Mouse (Mus musculus) midbrain, embryonic 15.5 days (tissue): ENCODE measurements around the gene Plppr4. TPM values are rescaled to one million over a fixed set of nuclear protein-coding genes. Genes with fewer than 3 reads are reported as not detected.
A peak's percentile ranks its signal among the peaks of the same experiment; 100 is the strongest.

Experiments
- ATAC-seq: fragments of 200-750 bp; cut with Nextera tagmentation; replicated peaks from 2 replicates; pipeline ENCODE4 v1.8.0; 2017; ENCODE audit warnings: moderate TSS enrichment
- H3K27ac ChIP-seq: fragments of 300-500 bp; sonication (generic); 2 replicates; pipeline ENCODE4 v1.5.1; 2015; ENCODE audit warnings: mild to moderate bottlenecking, inconsistent platforms
- H3K27me3 ChIP-seq: fragments of 300-500 bp; sonication (generic); replicated peaks from 2 replicates; pipeline ENCODE4 v1.6.1; 2015; ENCODE audit warnings: inconsistent platforms
- H3K36me3 ChIP-seq: fragments of 300-500 bp; sonication (generic); replicated peaks from 2 replicates; pipeline ENCODE4 v1.6.1; 2015; ENCODE audit warnings: inconsistent platforms
- H3K4me1 ChIP-seq: fragments of 300-500 bp; sonication (generic); 2 replicates; pipeline ENCODE4 v1.6.1; 2015; ENCODE audit warnings: inconsistent platforms
- H3K4me2 ChIP-seq: fragments of 300-500 bp; sonication (generic); 2 replicates; pipeline ENCODE4 v1.6.1; 2015; ENCODE audit warnings: inconsistent platforms, mild to moderate bottlenecking, moderate library complexity
- H3K4me3 ChIP-seq: fragments of 300-500 bp; sonication (generic); 2 replicates; pipeline ENCODE4 v1.5.1; 2015; ENCODE audit warnings: mild to moderate bottlenecking, inconsistent platforms
- H3K9ac ChIP-seq: fragments of 300-500 bp; sonication (generic); 2 replicates; pipeline ENCODE4 v1.6.1; 2015; ENCODE audit warnings: mild to moderate bottlenecking, inconsistent platforms
- H3K9me3 ChIP-seq: fragments of 300-500 bp; sonication (generic); 2 replicates; pipeline ENCODE4 v1.6.1; 2016; ENCODE audit warnings: inconsistent platforms
- WGBS: fragments of 180-500 bp; shearing (Covaris S2); methylation state at CpG from one replicate; pipeline ENCODE4 v1.1.7; 2015; ENCODE audit warnings: mixed read lengths; 5-methylcytosine and 5-hydroxymethylcytosine counted together
- polyA plus RNA-seq: library from polyadenylated mRNA; unstranded; fragments of >200 nt; fragmentation: Nextera tagmentation; extraction: Ambion mirVana; gene quantifications from 2 replicates; pipeline ENCODE4 v1.2.1, GENCODE M21; 2015

The Plppr4 gene
- polyA plus RNA-seq, 1 experiment from 2014 or later: 28.0 TPM

DNA sequence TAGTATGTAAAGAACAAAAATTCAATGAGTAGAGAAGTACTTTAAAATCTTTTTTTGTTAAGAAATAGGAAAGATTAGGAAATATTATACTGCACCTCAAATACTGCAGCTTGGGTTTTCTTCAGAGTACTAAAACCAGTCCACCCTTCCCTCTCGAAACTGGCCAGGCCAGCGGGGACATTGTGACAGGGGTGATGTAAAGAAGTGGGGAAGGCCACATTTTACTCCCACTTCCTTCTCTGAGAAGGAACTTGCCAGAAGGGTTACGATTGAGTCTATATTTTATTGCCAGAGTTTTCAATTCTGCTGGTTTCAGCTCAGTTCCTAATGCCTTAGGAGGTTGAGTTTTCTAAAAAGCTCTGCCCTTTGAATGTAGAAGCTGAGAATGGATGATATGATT is 41.0 kb downstream of the Plppr4 start:
- Histone ChIP-seq H3K9ac (no peak overlapping the region), H3K4me3 (no peak overlapping the region), H3K27ac (no peak overlapping the region), H3K9me3 (no peaks in the 10 kb centered on the region), H3K36me3 (peaks cover 6% of the 10 kb centered on the region; the same call in 1 of the 2 replicates), H3K27me3 (no peaks in the 10 kb centered on the region), H3K4me1 (no peaks in the 10 kb centered on the region), H3K4me2 (no peak overlapping the region)
- 91% methylated on average over 3 of the region's 3 CpGs for WGBS
- ATAC-seq: no peak

- Histone ChIP-seq H3K4me1 (no peaks in the 10 kb centered on the region), H3K9ac (no peak overlapping the region), H3K9me3 (no peaks in the 10 kb centered on the region), H3K36me3 (no peaks in the 10 kb centered on the region), H3K4me3 (no peak overlapping the region), H3K4me2 (no peak overlapping the region), H3K27me3 (no peaks in the 10 kb centered on the region), H3K27ac (no peak overlapping the region)
- no peak for ATAC-seq
- 91% methylated on average over 4 of the region's 4 CpGs for WGBS
These were observed 47.3 kb downstream of the Plppr4 start for GRCm38 (mm10) chr3:117313339-117313738.

GRCm38 (mm10) chr3:117312097-117312496 is 48.6 kb downstream of the Plppr4 start:
- no peaks in the 10 kb centered on the region for H3K27me3 ChIP-seq
- no peak overlapping the region for H3K4me2 ChIP-seq
- 93% methylated on average over 7 of the region's 7 CpGs for WGBS
- H3K9ac ChIP-seq: no peak overlapping the region
- H3K27ac ChIP-seq: no peak overlapping the region
- H3K4me1 ChIP-seq: no peaks in the 10 kb centered on the region
- H3K9me3 ChIP-seq: no peaks in the 10 kb centered on the region
- H3K4me3 ChIP-seq: no peak overlapping the region
- no peak for ATAC-seq
- no peaks in the 10 kb centered on the region for H3K36me3 ChIP-seq

GRCm38 (mm10) chr3:117310801-117311368 is 49.8 kb downstream of the Plppr4 start:
- Histone ChIP-seq H3K4me2 (no peak overlapping the region), H3K27me3 (no peaks in the 10 kb centered on the region), H3K27ac (no peak overlapping the region), H3K36me3 (no peaks in the 10 kb centered on the region), H3K4me1 (no peaks in the 10 kb centered on the region), H3K9me3 (no peaks in the 10 kb centered on the region), H3K9ac (no peak overlapping the region), H3K4me3 (no peak overlapping the region)
- 94% methylated on average over 2 of the region's 2 CpGs for WGBS
- no peak for ATAC-seq

- H3K27me3 ChIP-seq: no peaks in the 10 kb centered on the region
- no peak overlapping the region for H3K27ac ChIP-seq
- H3K4me1 ChIP-seq: no peaks in the 10 kb centered on the region
- WGBS: 97% methylated on average over 3 of the region's 3 CpGs
- H3K4me3 ChIP-seq: no peak overlapping the region
- H3K9ac ChIP-seq: no peak overlapping the region
- ATAC-seq: no peak
- no peaks in the 10 kb centered on the region for H3K9me3 ChIP-seq
- no peaks in the 10 kb centered on the region for H3K36me3 ChIP-seq
- no peak overlapping the region for H3K4me2 ChIP-seq
These were observed 51.1 kb downstream of the Plppr4 start for GRCm38 (mm10) chr3:117309580-117309910.

- Histone ChIP-seq H3K27ac (no peak overlapping the region), H3K9ac (no peak overlapping the region), H3K9me3 (no peaks in the 10 kb centered on the region), H3K27me3 (no peaks in the 10 kb centered on the region), H3K4me2 (no peak overlapping the region), H3K36me3 (no peaks in the 10 kb centered on the region), H3K4me3 (no peak overlapping the region), H3K4me1 (no peaks in the 10 kb centered on the region)
- WGBS: 95% methylated on average over 3 of the region's 3 CpGs
- no peak for ATAC-seq
These were observed 51.6 kb downstream of the Plppr4 start for GRCm38 (mm10) chr3:117308895-117309579.

DNA sequence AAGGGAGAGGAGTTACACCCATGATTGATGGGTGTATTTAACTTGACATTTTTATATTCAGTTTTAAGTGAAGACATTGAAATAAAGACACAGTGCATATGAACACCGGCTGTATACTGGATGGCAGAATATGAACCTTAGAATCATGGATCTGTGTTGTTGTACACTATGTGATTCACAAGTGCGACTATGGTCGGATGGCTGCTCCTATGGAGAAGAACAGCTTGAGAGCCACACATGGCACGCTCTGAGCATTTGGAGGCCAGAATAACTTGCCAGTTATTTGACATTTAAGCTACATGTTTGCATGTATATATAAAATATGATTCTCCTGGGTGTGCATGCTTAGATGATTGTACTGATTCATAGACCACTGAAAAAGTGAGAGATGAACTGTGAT is 53.1 kb downstream of the Plppr4 start:
- WGBS: 89% methylated on average over 4 of the region's 4 CpGs
- ATAC-seq: no peak
- Histone ChIP-seq H3K4me2 (no peak overlapping the region), H3K9me3 (no peaks in the 10 kb centered on the region), H3K27me3 (no peaks in the 10 kb centered on the region), H3K4me1 (no peaks in the 10 kb centered on the region), H3K9ac (no peak overlapping the region), H3K4me3 (no peak overlapping the region), H3K27ac (no peak overlapping the region), H3K36me3 (no peaks in the 10 kb centered on the region)

DNA sequence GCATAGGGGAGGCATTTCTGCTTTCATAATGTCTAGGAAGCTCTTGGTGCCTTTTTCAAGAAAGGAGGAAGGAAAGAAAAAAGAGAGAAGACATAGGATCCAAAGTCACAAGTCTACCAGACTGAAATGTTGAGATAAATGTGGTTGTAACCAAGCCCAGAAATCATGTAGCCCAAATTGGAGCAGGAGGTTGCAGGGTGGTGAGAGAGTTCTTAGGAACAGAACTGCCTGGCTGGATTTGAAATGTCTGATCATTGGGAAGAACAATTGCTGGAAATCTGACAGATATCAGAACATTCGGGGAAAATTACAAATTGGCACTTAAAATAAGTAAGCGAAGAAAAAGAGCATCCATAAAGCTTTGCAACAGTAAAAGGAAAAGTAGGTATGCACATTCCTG is 56.6 kb downstream of the Plppr4 start:
- Histone ChIP-seq H3K9me3 (no peaks in the 10 kb centered on the region), H3K4me3 (no peak overlapping the region), H3K9ac (no peak overlapping the region), H3K27me3 (no peaks in the 10 kb centered on the region), H3K4me1 (0 out of 2 replicates have a peak, but pooled peaks cover 5% of the 10 kb centered on the region), H3K27ac (no peak overlapping the region), H3K4me2 (no peak overlapping the region), H3K36me3 (no peaks in the 10 kb centered on the region)
- ATAC-seq: no peak
- 88% methylated on average over 2 of the region's 2 CpGs for WGBS

DNA sequence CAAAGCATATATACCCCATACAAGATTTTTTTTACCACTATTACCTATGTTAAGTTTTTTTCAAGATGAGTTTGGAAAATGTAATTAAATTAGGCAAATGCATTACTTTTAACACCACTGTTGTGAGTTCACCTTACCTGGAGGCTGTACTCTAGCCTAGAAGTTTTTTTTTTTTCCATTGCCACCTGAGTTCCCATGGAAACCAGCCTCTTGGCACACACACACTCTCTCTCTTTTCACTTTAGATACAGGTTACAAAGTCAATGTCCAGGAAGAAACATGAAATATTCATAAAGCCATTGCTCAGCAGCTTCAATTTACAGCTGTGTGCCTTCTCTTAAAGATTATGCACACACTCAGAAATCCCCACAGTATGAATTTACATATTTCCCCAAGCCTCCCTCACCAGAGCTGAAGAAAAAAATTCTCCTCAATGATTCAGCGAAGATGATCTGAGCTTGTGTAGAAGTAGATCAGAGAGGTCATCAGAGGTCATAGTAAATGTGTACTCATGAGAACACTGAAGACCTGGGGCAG is 59.9 kb downstream of the Plppr4 start:
- no peak overlapping the region; the same call in 1 of the 2 replicates for H3K27ac ChIP-seq
- H3K9ac ChIP-seq: no peak overlapping the region
- H3K4me1 ChIP-seq: peaks cover 8% of the 10 kb centered on the region; the same call in 1 of the 2 replicates
- H3K4me2 ChIP-seq: no peak overlapping the region
- 42% methylated on average over 1 of the region's 1 CpGs for WGBS
- no peaks in the 10 kb centered on the region for H3K36me3 ChIP-seq
- H3K4me3 ChIP-seq: no peak overlapping the region
- no peaks in the 10 kb centered on the region for H3K9me3 ChIP-seq
- peak; percentile 77 for ATAC-seq
- no peaks in the 10 kb centered on the region for H3K27me3 ChIP-seq

GRCm38 (mm10) chr3:117297735-117298134 is 62.9 kb downstream of the Plppr4 start:
- H3K27ac ChIP-seq: no peak overlapping the region
- 89% methylated on average over 1 of the region's 1 CpGs for WGBS
- no peak for ATAC-seq
- H3K4me1 ChIP-seq: peaks cover 8% of the 10 kb centered on the region
- no peak overlapping the region for H3K4me3 ChIP-seq
- H3K9ac ChIP-seq: no peak overlapping the region
- H3K4me2 ChIP-seq: no peak overlapping the region
- no peaks in the 10 kb centered on the region for H3K9me3 ChIP-seq
- no peaks in the 10 kb centered on the region for H3K27me3 ChIP-seq
- no peaks in the 10 kb centered on the region for H3K36me3 ChIP-seq

DNA sequence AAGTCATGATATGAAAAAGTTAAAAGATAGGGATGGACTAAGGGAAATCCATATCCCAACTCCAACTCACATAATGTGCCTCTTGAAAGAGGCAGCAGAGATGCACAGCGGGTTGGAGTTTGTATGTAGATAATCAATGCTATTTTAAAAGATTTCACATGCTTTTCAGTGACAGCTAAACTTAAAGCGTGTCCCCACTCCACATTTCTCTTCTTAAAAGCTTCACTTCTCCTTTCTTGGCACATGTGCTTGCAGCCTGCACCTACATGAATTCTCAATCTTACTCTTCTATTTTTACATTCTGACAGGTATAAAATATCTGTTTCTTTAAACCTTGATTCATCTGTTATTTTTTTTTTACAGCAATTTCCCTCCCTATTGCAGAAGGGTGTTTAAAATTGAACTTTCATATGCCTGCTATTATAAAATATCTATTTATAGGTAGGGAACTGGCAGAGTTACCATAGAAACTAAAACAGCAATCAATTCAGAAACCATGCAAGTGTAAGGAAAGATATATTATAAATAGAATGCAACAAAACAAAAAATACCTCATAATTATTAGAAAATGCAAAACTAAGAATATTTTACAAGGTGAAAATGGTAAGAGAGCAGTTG is 66.3 kb downstream of the Plppr4 start:
- ATAC-seq: no peak
- Histone ChIP-seq H3K36me3 (no peaks in the 10 kb centered on the region), H3K9me3 (no peaks in the 10 kb centered on the region), H3K27me3 (no peaks in the 10 kb centered on the region), H3K4me3 (no peak overlapping the region), H3K9ac (no peak overlapping the region), H3K27ac (0 out of 2 replicates have a peak overlapping the region, but pooled peaks have one; percentile 38), H3K4me2 (no peak overlapping the region), H3K4me1 (peaks cover 3% of the 10 kb centered on the region)
- WGBS: 67% methylated on average over 2 of the region's 2 CpGs
